Comparison of ENCODE assay signal across 27 mouse cellular contexts in the genomic region with DNA sequence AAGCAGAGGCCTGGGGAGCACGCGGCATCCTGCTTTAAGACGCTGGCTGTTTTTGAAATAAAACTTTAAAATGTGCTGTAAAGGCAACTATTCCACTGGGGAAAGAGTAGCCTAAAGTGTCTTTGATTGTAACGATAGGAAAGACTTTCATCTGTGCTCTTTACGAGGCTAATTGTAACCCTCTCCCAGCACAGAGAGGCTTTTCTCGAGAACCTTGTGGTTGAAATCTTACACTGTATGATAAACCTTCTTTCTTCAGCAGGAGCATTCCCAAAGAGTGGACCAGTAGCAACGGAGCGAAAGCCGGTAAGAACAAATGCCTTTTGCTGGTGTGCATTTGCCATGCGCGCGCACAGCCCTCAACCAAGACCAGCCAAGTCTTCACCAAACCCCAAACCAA. TPM values are rescaled to one million over a fixed set of nuclear protein-coding genes. Genes with fewer than 3 reads are reported as not detected.
DNase-seq lines count a peak whose midpoint lies in the region; ATAC-seq and TF ChIP-seq lines count a peak whose summit lies in the region.
"Had no signal": no experiment of that assay in that cellular context is flagged by ENCODE, and none has a peak within 500 bp of the region (broad histone marks: within the 10 kb centered on the region; RNA-seq: fewer than 3 reads in every experiment).

No protein-coding gene starts in this region.

- no peaks in the 10 kb centered on the region for H3K27me3 ChIP-seq in embryonic facial prominence, embryonic 13.5 days
- H3K27me3 ChIP-seq in embryonic facial prominence, embryonic 10.5 days (replicated peaks; ENCODE audit: low read depth, poor library complexity, severe bottlenecking), result no peaks in the 10 kb centered on the region
- H3K27me3 ChIP-seq in limb, embryonic 11.5 days (ENCODE audit: control insufficient read depth, insufficient read depth, low read length), result no peaks in the 10 kb centered on the region
- no peaks in the 10 kb centered on the region for H3K27me3 ChIP-seq in limb, embryonic 14.5 days (ENCODE audit: control insufficient read depth, insufficient read depth, low read length)
- H3K27me3 ChIP-seq: embryonic facial prominence, embryonic 15.5 days; hindbrain, embryonic 12.5 days; hindbrain, embryonic 15.5 days had no signal

- H3K9ac ChIP-seq in embryonic facial prominence, embryonic 13.5 days, result no peak overlapping the region
- no peak overlapping the region for H3K9ac ChIP-seq in limb, embryonic 11.5 days (ENCODE audit: low read length)
- no peak overlapping the region for H3K9ac ChIP-seq in limb, embryonic 14.5 days (ENCODE audit: low read depth, low read length, severe bottlenecking)
- H3K9ac ChIP-seq: embryonic facial prominence, embryonic 15.5 days; forebrain, postnatal 0 days; hindbrain, embryonic 12.5 days; hindbrain, embryonic 15.5 days had no signal

- H3K27ac ChIP-seq in embryonic facial prominence, embryonic 13.5 days, result peak overlapping the region; percentile 72
- H3K27ac ChIP-seq in embryonic facial prominence, embryonic 10.5 days (replicated peaks), result no peak overlapping the region
- no peak overlapping the region for H3K27ac ChIP-seq in limb, embryonic 11.5 days (replicated peaks; ENCODE audit: low read depth, low read length)
- H3K27ac ChIP-seq in limb, embryonic 14.5 days (replicated peaks; ENCODE audit: low read depth, low read length), result peak overlapping the region; percentile 16; the same call in 1 of the 2 replicates
- H3K27ac ChIP-seq: embryonic facial prominence, embryonic 15.5 days; gastrocnemius, adult 2 months; hindbrain, embryonic 12.5 days; hindbrain, embryonic 15.5 days had no signal

- no peak for DNase-seq in embryonic facial prominence, embryonic 10.5 days (ENCODE audit: low spot score)
- peak; percentile 21 for DNase-seq in limb, embryonic 11.5 days (ENCODE audit: low spot score)
- DNase-seq in limb, embryonic 14.5 days (ENCODE audit: low spot score), result peak; percentile 71
- DNase-seq in adrenal gland, postnatal 4 days (ENCODE audit: low spot score in 2 of 2), result no peak
- no peak for DNase-seq in lung, postnatal 10 days
- DNase-seq: adrenal gland, adult 8-10 months; adrenal gland, postnatal 25 days; cerebellum, adult 2 months; cerebellum, adult 9-11 months; cerebellum, postnatal 25 days; forebrain, postnatal 0 days; gastrocnemius, adult 2 months; gastrocnemius, postnatal 14 days; heart, adult 11 months had no signal

- H3K4me1 ChIP-seq in embryonic facial prominence, embryonic 13.5 days, result peaks cover 20% of the 10 kb centered on the region; the same call in 1 of the 2 replicates
- no peaks in the 10 kb centered on the region for H3K4me1 ChIP-seq in embryonic facial prominence, embryonic 10.5 days
- H3K4me1 ChIP-seq in limb, embryonic 11.5 days (ENCODE audit: control insufficient read depth, insufficient read depth, low read length), result 0 out of 2 replicates have a peak, but pooled peaks cover 11% of the 10 kb centered on the region
- peaks cover 8% of the 10 kb centered on the region for H3K4me1 ChIP-seq in limb, embryonic 14.5 days (ENCODE audit: control insufficient read depth, insufficient read depth, low read length)
- H3K4me1 ChIP-seq: hindbrain, embryonic 12.5 days; hindbrain, embryonic 15.5 days had no signal

- TF ChIP-seq POLR2A in limb, embryonic 14.5 days (IDR thresholded peaks at IDR 0.05; ENCODE audit: borderline replicate concordance, extremely low read depth, insufficient read depth, insufficient read length), result no peak

- H3K36me3 ChIP-seq in embryonic facial prominence, embryonic 13.5 days, result no peaks in the 10 kb centered on the region
- no peaks in the 10 kb centered on the region for H3K36me3 ChIP-seq in embryonic facial prominence, embryonic 10.5 days (replicated peaks)
- H3K36me3 ChIP-seq in limb, embryonic 11.5 days (ENCODE audit: control insufficient read depth, insufficient read depth, low read length), result no peaks in the 10 kb centered on the region; the same call in 1 of the 2 replicates
- H3K36me3 ChIP-seq in limb, embryonic 14.5 days (ENCODE audit: control insufficient read depth, insufficient read depth, low read length), result no peaks in the 10 kb centered on the region
- H3K36me3 ChIP-seq: embryonic facial prominence, embryonic 15.5 days; hindbrain, embryonic 12.5 days; hindbrain, embryonic 15.5 days had no signal

- 46% methylated on average over 12 of the region's 12 CpGs for WGBS in embryonic facial prominence, embryonic 13.5 days
- 84% methylated on average over 12 of the region's 12 CpGs for WGBS in embryonic facial prominence, embryonic 10.5 days
- 57% methylated on average over 12 of the region's 12 CpGs for WGBS in limb, embryonic 11.5 days
- WGBS in limb, embryonic 14.5 days, result 36% methylated on average over 12 of the region's 12 CpGs

- no peak overlapping the region for H3K4me3 ChIP-seq in embryonic facial prominence, embryonic 13.5 days
- H3K4me3 ChIP-seq in embryonic facial prominence, embryonic 10.5 days, result no peak overlapping the region
- no peak overlapping the region for H3K4me3 ChIP-seq in limb, embryonic 11.5 days (ENCODE audit: low read depth, low read length)
- no peak overlapping the region for H3K4me3 ChIP-seq in limb, embryonic 14.5 days (replicated peaks; ENCODE audit: low read length)
- H3K4me3 ChIP-seq: embryonic facial prominence, embryonic 15.5 days; gastrocnemius, adult 2 months; hindbrain, embryonic 12.5 days; hindbrain, embryonic 15.5 days had no signal

- H3K9me3 ChIP-seq in embryonic facial prominence, embryonic 13.5 days, result no peaks in the 10 kb centered on the region
- no peaks in the 10 kb centered on the region for H3K9me3 ChIP-seq in embryonic facial prominence, embryonic 10.5 days
- no peaks in the 10 kb centered on the region for H3K9me3 ChIP-seq in limb, embryonic 11.5 days (ENCODE audit: control insufficient read depth, low read length)
- no peaks in the 10 kb centered on the region for H3K9me3 ChIP-seq in limb, embryonic 14.5 days (ENCODE audit: control insufficient read depth, low read length)
- H3K9me3 ChIP-seq: embryonic facial prominence, embryonic 15.5 days; hindbrain, embryonic 12.5 days; hindbrain, embryonic 15.5 days had no signal

- ATAC-seq in embryonic facial prominence, embryonic 13.5 days (ENCODE audit: insufficient number of reproducible peaks, insufficient read depth, low FRiP score, low TSS enrichment, low read depth), result no peak
- ATAC-seq in limb, embryonic 11.5 days (ENCODE audit: insufficient number of reproducible peaks, low FRiP score, low TSS enrichment, low read depth), result no peak
- peak; percentile 53; the same call in 1 of the 2 replicates for ATAC-seq in limb, embryonic 14.5 days (ENCODE audit: low FRiP score, low read depth)
- ATAC-seq: activated CD4-positive, CD25-positive, alpha-beta regulatory T cell, adult 4 months; forebrain, embryonic 14.5 days; forebrain, postnatal 0 days had no signal

- no peak overlapping the region for H3K4me2 ChIP-seq in embryonic facial prominence, embryonic 13.5 days
- H3K4me2 ChIP-seq in limb, embryonic 11.5 days (ENCODE audit: low read depth, severe bottlenecking), result no peak overlapping the region
- H3K4me2 ChIP-seq in limb, embryonic 14.5 days (replicated peaks; ENCODE audit: low read depth, low read length, severe bottlenecking), result 0 out of 2 replicates have a peak overlapping the region, but pooled peaks have one; percentile 3
- H3K4me2 ChIP-seq: embryonic facial prominence, embryonic 15.5 days; heart, embryonic 11.5 days; hindbrain, embryonic 12.5 days; hindbrain, embryonic 15.5 days had no signal

RNA-seq across cellular contexts. Expression of a gene that starts 37.4 kb away (rescaled TPM):
- 0.11 and 0.21 TPM in 2 replicates for polyA plus RNA-seq in embryonic facial prominence, embryonic 13.5 days (2015; fragmentation: Nextera tagmentation; extraction: Ambion mirVana)
- not detected in 2 replicates for polyA plus RNA-seq in embryonic facial prominence, embryonic 10.5 days (2016; fragmentation: Nextera tagmentation; extraction: Ambion mirVana)
- 0.18 and 0.36 TPM in 2 replicates for polyA plus RNA-seq in limb, embryonic 11.5 days (2014; fragmentation: Nextera tagmentation; extraction: Ambion mirVana)
- polyA plus RNA-seq in limb, embryonic 14.5 days (2012; rRNA removed), result 0.08 and 0.14 TPM in 2 replicates
- not detected in 2 replicates for polyA plus RNA-seq in limb, embryonic 14.5 days (2014; fragmentation: Nextera tagmentation; extraction: Ambion mirVana)
- total RNA-seq in adrenal gland, postnatal 4 days (2021), result not detected
- total RNA-seq: adrenal gland, adult 8-10 months; adrenal gland, postnatal 25 days; common myeloid progenitor, adult 5-6 weeks; forebrain, postnatal 0 days; gastrocnemius, adult 2 months; heart, adult 8-10 months; heart, postnatal 25 days; hematopoietic stem cell, adult 5-6 weeks had no signal
- polyA plus RNA-seq: activated CD4-positive, CD25-positive, alpha-beta regulatory T cell, adult 4 months; cerebellum, adult 2 months; embryonic facial prominence, embryonic 15.5 days; forebrain, embryonic 11.5 days; forebrain, embryonic 14.5 days; forebrain, postnatal 0 days; heart, embryonic 11.5 days; heart, postnatal 0 days; hindbrain, embryonic 12.5 days; hindbrain, embryonic 15.5 days had no signal

RNA-seq across cellular contexts. Expression of a gene that starts 54.8 kb away (rescaled TPM):
- 77.6 and 79.5 TPM in 2 replicates for polyA plus RNA-seq in embryonic facial prominence, embryonic 13.5 days (2015; fragmentation: Nextera tagmentation; extraction: Ambion mirVana)
- polyA plus RNA-seq in embryonic facial prominence, embryonic 10.5 days (2016; fragmentation: Nextera tagmentation; extraction: Ambion mirVana), result 60.7 and 66.2 TPM in 2 replicates
- 85.0 and 102 TPM in 2 replicates for polyA plus RNA-seq in limb, embryonic 11.5 days (2014; fragmentation: Nextera tagmentation; extraction: Ambion mirVana)
- polyA plus RNA-seq in limb, embryonic 14.5 days (2012; rRNA removed), result 107 and 112 TPM in 2 replicates
- 96.1 and 106 TPM in 2 replicates for polyA plus RNA-seq in limb, embryonic 14.5 days (2014; fragmentation: Nextera tagmentation; extraction: Ambion mirVana)
- total RNA-seq in adrenal gland, postnatal 4 days (2021), result 10 to 100 TPM; 97.7 to 98.9 TPM

Comparison
In these comparisons a context has a peak if more than half of its experiments do, and no peak if none do; other contexts are left out.
1. H3K27ac ChIP-seq: peak in embryonic facial prominence, embryonic 13.5 days (single experiment) and limb, embryonic 14.5 days (single experiment); none in embryonic facial prominence, embryonic 10.5 days (single experiment) and limb, embryonic 11.5 days (single experiment).
2. DNase-seq: peak in limb, embryonic 11.5 days (single experiment) and limb, embryonic 14.5 days (single experiment); none in embryonic facial prominence, embryonic 10.5 days (single experiment), adrenal gland, postnatal 4 days (0 of 2) and lung, postnatal 10 days (single experiment).